Mouse (Mus musculus): ENCODE data around the gene Fibcd1. TPM values are rescaled to one million over a fixed set of nuclear protein-coding genes. Genes with fewer than 3 reads are reported as not detected.

Gene Fibcd1
- total RNA-seq, 2 experiments from 2014 or later = not detected

DNA sequence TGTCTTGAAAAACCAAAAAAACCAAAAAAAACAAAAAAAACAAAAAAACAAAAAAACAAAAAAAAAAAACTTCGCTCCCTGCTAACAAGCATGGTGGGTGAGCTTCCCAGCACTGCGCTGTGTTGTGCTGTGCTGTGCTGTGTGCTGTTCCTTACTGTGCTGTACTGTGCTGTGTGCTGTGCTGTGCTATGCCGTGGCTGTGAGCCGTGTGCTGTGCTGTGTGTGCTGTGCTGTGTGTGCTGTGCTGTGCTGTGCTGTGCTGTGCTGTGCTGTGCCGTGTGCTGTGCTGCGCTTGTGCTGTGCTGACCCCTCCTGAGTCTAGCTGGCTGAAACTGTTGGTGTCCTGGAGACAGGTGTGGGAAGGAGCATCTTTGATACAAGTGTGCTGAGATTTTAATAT is 78.7 kb downstream of the Fibcd1 start:
- no peak for DNase-seq

Other genes starting within 250 kb of the Fibcd1 start
- not detected for gene Prdm12, start 206.0 kb downstream of the Fibcd1 start, total RNA-seq (2021)
- 10 to 100 TPM; 21.6 to 22.9 TPM for gene Exosc2, start 175.3 kb downstream of the Fibcd1 start, total RNA-seq (2021)
- gene Abl1, start 157.6 kb downstream of the Fibcd1 start, total RNA-seq (2021) = 10 to 100 TPM; 80.1 to 90.6 TPM
- not detected for gene Qrfp, start 35.4 kb downstream of the Fibcd1 start, total RNA-seq (2021)
- gene Lamc3, start 41.3 kb upstream of the Fibcd1 start, total RNA-seq (2021) = under 1 TPM; 0.62 to 0.95 TPM
- 10 to 100 TPM; 21.1 to 24.0 TPM for gene Aif1l, start 104.1 kb upstream of the Fibcd1 start, total RNA-seq (2021)
- 10 to 100 TPM; 50.4 to 51.1 TPM for gene Nup214, start 128.4 kb upstream of the Fibcd1 start, total RNA-seq (2021)
- gene Fam78a, start 238.9 kb upstream of the Fibcd1 start, total RNA-seq (2021) = 10 to 100 TPM; 40.9 to 42.5 TPM
- gene Plpp7, start 249.5 kb upstream of the Fibcd1 start, total RNA-seq (2021) = 10 to 100 TPM; 15.7 to 20.5 TPM

All from heart, postnatal 4 days (tissue).